Mouse (Mus musculus) hindbrain, embryonic 11.5 days (tissue): ENCODE measurements at regions not wholly inside any gene's neighbourhood (a gene's known extent, or its start where the extent isn't known, plus 50 kb on each side); places are given as distances from the start of the nearest gene placed in this dataset.

Experiments
- ATAC-seq: fragments of 200-750 bp; cut with Nextera tagmentation; 2 replicates; pipeline ENCODE4 v1.8.0; 2017; ENCODE audit warnings: mild to moderate bottlenecking, moderate TSS enrichment, moderate library complexity; ENCODE audit not compliant: low FRiP score
- DNase-seq: peaks from one replicate; pipeline ENCODE4 v3.0.0-alpha.2; 2015; ENCODE audit warnings: low spot score
- H3K27ac ChIP-seq: fragments of 300-500 bp; sonication (generic); 2 replicates; pipeline ENCODE4 v1.5.1; 2014; ENCODE audit warnings: mild to moderate bottlenecking, low read depth, low read length
- H3K27me3 ChIP-seq: fragments of 300-500 bp; sonication (generic); 2 replicates; pipeline ENCODE4 v1.6.1; 2014; ENCODE audit warnings: mild to moderate bottlenecking, low read length, moderate library complexity, mixed read lengths; ENCODE audit not compliant: control insufficient read depth, insufficient read depth
- H3K36me3 ChIP-seq: fragments of 300-500 bp; sonication (generic); 2 replicates; pipeline ENCODE4 v1.6.1; 2014; ENCODE audit warnings: mild to moderate bottlenecking, low read length, moderate library complexity, mixed read lengths; ENCODE audit not compliant: control insufficient read depth, insufficient read depth
- H3K4me1 ChIP-seq: fragments of 300-500 bp; sonication (generic); replicated peaks from 2 replicates; pipeline ENCODE4 v1.6.1; 2014; ENCODE audit warnings: low read length, mixed read lengths; ENCODE audit not compliant: control insufficient read depth, insufficient read depth
- H3K4me2 ChIP-seq: fragments of 300-500 bp; sonication (generic); replicated peaks from 2 replicates; pipeline ENCODE4 v1.6.1; 2014; ENCODE audit warnings: mild to moderate bottlenecking, low read depth, low read length
- H3K4me3 ChIP-seq: fragments of 300-500 bp; sonication (generic); 2 replicates; pipeline ENCODE4 v1.5.1; 2014; ENCODE audit warnings: low read depth, low read length
- H3K9ac ChIP-seq: fragments of 300-500 bp; sonication (generic); 2 replicates; pipeline ENCODE4 v1.6.1; 2014; ENCODE audit warnings: low read depth, low read length
- H3K9me3 ChIP-seq: fragments of 300-500 bp; sonication (generic); 2 replicates; pipeline ENCODE4 v1.6.1; 2016; ENCODE audit warnings: low read length; ENCODE audit not compliant: control insufficient read depth
- WGBS: fragments of 180-500 bp; shearing (Covaris S2); extraction: QIAGEN DNeasy Blood & Tissue Kit; methylation state at CpG from one replicate; pipeline ENCODE4 v1.1.7; 2014; 5-methylcytosine and 5-hydroxymethylcytosine counted together

DNA sequence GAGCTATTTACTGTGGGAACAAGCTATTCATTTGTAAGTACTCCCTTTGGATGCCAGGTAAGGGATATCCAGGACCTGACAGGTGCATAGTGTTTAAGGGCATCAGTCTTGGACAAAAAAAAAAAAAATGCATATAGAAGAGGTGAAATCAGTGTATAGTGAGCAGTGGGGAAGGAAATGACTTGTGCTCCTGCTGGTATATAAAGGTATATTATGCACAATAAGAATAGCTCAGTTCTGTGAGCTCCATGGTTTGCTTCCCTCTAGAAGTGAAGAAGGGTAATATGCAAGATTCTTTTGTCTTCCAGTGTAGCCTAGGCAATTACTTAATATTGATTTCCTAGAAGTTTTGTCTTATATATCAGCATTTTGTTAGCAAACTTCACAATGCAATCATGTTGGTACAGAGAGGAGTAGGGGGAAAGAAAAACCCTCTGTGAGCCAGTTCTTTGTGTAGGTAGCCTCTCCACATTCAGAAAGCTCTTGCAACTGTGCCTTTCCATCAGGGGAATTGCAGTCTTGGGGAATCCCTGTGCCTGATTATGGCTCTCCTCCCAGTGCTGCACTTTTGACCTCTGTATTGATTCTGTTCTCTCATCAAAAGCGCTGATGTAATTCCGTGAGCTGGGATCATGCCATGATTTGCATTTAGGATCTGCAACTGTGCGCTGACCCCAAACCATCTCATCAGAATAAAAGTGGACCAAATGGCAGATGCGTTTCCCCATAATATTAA lies 840.7 kb upstream of the Gm5150 start:
- peak; percentile 65 for DNase-seq
- Histone ChIP-seq H3K4me3 (no peak overlapping the region), H3K27ac (peak overlapping the region; percentile 80), H3K36me3 (no peaks in the 10 kb centered on the region), H3K4me1 (no peaks in the 10 kb centered on the region), H3K9me3 (no peaks in the 10 kb centered on the region), H3K27me3 (no peaks in the 10 kb centered on the region), H3K9ac (no peak overlapping the region), H3K4me2 (no peak overlapping the region)
- ATAC-seq, result peak; percentile 91
- 22% methylated on average over 4 of the region's 4 CpGs for WGBS

DNA sequence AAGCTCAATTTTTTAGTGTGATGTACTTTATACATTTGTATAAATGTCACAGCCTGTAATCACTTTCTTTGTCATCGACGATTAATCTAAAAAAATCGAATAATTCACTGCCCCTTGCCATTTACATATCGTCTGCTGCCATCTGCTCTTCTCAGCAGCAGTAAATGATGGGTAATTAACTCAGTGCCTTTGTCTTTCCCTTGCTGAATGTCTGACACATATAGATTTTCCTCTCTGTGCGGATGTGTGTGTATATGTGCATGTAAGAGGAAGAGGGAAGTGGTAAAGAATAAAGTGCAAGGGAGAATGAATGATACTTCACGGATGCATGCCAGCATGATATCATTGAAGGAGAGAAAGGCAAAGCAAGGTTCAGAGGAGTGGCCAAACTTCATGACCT lies 814.3 kb upstream of the Gm5150 start:
- DNase-seq (no peak), ATAC-seq (peak; percentile 74)
- no peaks in the 10 kb centered on the region for H3K36me3 ChIP-seq
- no peaks in the 10 kb centered on the region for H3K4me1 ChIP-seq
- no peaks in the 10 kb centered on the region for H3K9me3 ChIP-seq
- 58% methylated on average over 6 of the region's 6 CpGs for WGBS
- no peak overlapping the region for H3K9ac ChIP-seq
- peak overlapping the region; percentile 56; the same call in 1 of the 2 replicates for H3K27ac ChIP-seq
- H3K4me3 ChIP-seq, result no peak overlapping the region
- H3K27me3 ChIP-seq, result no peaks in the 10 kb centered on the region
- H3K4me2 ChIP-seq, result no peak overlapping the region

DNA sequence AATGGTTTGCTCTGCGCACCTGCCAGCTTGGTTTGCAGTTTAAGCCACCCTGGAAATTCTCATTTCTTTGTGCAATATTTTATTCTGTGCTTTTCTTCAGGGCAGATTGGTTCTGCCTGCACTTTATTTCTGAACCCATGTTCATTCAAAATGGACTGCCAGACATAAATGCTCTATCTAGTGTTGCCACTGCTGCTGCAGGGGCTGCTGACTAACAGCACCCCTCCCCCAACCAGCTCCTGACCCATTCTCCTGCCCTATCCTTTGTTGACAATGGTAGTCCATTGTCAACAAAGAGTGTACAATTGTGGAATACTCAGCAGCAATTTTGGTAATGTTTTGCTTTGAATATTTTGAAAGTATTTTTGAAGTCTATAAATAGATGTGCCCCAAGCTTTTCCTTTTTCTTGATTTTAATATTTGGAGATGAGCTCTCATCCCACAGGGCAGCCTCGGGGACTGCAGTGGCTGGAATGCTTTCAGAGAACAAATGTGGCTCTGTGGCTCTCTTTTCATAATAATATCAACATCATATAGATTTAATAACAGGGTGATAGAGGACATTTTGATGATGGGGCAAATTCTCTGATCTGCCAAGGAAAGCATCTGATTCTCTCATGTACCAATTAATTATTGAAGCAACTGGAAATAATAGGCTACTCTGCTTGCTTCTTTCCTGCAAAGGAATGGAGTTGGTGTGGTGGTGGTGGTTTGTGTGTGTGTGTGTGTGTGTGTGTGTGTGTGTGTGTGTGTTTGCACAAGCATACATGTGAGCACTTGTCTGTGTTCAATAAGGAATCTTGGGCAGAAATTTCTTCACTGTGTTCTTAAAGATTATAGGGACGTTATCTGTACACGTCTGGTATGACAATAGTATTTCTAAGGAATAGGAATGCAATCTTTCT lies 813.2 kb upstream of the Gm5150 start:
- WGBS, result 84% methylated on average over 4 of the region's 4 CpGs
- Histone ChIP-seq H3K36me3 (no peaks in the 10 kb centered on the region), H3K27ac (peak overlapping the region; percentile 81), H3K4me1 (no peaks in the 10 kb centered on the region), H3K27me3 (no peaks in the 10 kb centered on the region), H3K9ac (no peak overlapping the region), H3K4me3 (no peak overlapping the region), H3K4me2 (no peak overlapping the region), H3K9me3 (no peaks in the 10 kb centered on the region)
- peak; percentile 88 for ATAC-seq
- peak; percentile 48 for DNase-seq

DNA sequence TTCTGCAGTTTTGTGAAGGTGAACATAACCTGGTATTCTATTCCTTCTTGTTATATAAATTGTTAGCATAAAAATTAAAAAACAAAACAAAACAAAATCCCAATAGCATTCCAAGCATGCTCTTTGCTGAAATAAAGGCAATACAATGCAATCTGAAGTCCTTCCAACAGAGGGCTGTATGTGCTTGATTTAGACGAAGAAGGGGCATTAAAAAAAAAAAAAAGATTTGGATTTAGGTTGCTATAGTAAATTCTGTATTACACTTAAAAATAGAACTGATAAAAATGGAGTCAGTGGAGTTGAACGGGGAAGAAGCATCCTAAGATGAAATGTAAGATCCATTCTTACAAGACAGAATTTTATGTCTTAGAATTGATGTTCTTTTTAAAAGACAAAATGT lies 810.6 kb upstream of the Gm5150 start:
- DNase-seq, result peak; percentile 42
- no peak overlapping the region for H3K9ac ChIP-seq
- no peak for ATAC-seq
- H3K4me3 ChIP-seq, result no peak overlapping the region
- no peaks in the 10 kb centered on the region for H3K36me3 ChIP-seq
- H3K27me3 ChIP-seq, result no peaks in the 10 kb centered on the region
- WGBS, result 35% methylated on average over 2 of the region's 2 CpGs
- H3K9me3 ChIP-seq, result no peaks in the 10 kb centered on the region
- H3K27ac ChIP-seq, result no peak overlapping the region
- no peaks in the 10 kb centered on the region for H3K4me1 ChIP-seq
- no peak overlapping the region for H3K4me2 ChIP-seq

DNA sequence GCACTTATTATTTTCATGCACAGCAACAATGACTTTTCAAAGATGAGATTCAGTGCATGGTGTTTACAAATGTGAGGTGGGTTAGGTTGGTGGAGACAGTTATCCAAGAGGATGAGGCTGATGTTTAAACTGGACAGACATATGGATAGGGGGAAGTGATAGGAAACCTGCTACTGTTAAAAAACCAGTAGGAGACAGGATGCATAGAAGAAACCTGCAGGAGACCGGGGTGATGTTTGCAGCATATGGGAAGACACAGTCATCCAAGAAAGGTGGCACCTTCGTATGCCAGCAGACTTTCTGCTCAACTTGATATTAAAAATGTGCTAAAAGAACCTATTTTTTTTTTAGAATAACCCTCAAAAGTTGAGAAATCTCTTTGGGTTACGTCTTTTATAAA lies 809.9 kb upstream of the Gm5150 start:
- no peak overlapping the region for H3K9ac ChIP-seq
- H3K27me3 ChIP-seq, result no peaks in the 10 kb centered on the region
- no peak overlapping the region for H3K27ac ChIP-seq
- no peaks in the 10 kb centered on the region for H3K9me3 ChIP-seq
- 76% methylated on average over 3 of the region's 3 CpGs for WGBS
- H3K4me2 ChIP-seq, result no peak overlapping the region
- H3K36me3 ChIP-seq, result no peaks in the 10 kb centered on the region
- DNase-seq (no peak), ATAC-seq (no peak)
- H3K4me3 ChIP-seq, result no peak overlapping the region
- no peaks in the 10 kb centered on the region for H3K4me1 ChIP-seq

DNA sequence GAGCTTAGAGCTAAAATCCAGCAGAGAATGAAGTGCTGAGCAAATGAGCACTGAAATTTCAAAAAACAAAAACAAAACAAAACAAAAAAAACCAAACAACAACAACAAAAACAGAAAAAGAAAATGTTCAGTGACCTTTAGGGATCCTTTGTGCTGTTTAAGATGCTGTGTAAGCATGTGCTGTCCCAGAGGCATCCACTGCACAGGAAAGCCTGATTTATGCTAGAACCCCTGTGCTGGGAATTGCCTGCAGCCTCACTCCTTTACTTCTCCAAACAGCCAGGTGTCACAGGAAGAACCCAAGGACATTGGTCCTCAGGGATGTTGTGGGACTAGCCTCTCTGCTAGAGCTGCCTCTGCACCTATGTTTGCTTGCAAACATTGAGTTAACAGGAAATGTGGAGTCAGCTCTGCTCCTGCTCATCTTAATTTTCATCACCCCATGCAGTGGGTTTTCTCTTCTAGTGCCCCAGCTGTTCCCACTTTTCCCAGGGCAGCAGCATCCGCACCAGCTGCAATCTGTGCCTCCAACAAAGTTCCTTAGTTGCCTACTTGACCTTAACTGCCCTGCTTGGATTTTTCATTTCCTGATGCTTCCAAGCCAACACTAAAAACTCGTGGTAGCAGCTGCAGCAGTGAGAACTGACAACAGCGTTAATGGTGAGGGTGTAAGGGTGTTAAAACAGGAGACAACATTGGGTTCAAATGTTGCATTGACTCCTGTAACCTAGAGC lies 804.8 kb upstream of the Gm5150 start:
- Histone ChIP-seq H3K9me3 (no peaks in the 10 kb centered on the region), H3K36me3 (no peaks in the 10 kb centered on the region), H3K9ac (no peak overlapping the region), H3K4me3 (no peak overlapping the region), H3K27me3 (no peaks in the 10 kb centered on the region), H3K4me1 (no peaks in the 10 kb centered on the region), H3K4me2 (no peak overlapping the region), H3K27ac (0 out of 2 replicates have a peak overlapping the region, but pooled peaks have one; percentile 11)
- WGBS, result 33% methylated on average over 3 of the region's 3 CpGs
- ATAC-seq (peak; percentile 56; the same call in 1 of the 2 replicates), DNase-seq (peak; percentile 8)

DNA sequence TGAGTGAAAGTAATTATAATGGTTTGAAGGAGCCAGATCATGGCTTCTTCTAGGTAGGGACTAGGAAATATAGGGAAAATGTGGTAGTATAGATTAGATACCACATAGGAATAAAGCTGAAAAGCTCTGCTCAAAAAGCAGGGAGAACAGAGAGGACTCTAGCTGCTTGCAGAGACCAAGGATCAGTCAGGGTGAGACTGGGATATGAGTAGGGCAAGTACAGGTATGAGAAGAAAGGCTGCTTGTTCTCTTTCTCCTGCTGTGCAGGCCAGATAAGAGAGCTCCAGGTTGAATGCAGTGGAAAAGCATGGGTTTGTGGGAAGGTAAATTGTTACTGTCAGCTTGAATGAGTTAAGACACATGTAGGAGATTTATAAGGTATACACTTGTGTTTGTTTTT lies 797.4 kb upstream of the Gm5150 start:
- Histone ChIP-seq H3K4me1 (no peaks in the 10 kb centered on the region), H3K27ac (no peak overlapping the region), H3K27me3 (no peaks in the 10 kb centered on the region), H3K36me3 (no peaks in the 10 kb centered on the region), H3K9me3 (no peaks in the 10 kb centered on the region), H3K9ac (no peak overlapping the region), H3K4me3 (no peak overlapping the region), H3K4me2 (no peak overlapping the region)
- no peak for ATAC-seq
- no peak for DNase-seq
